Mouse (Mus musculus): ENCODE results near the gene Hnrnph2.

The Hnrnph2 gene

GRCm38 (mm10) chrX:134612285-134612959, 11.4 kb downstream of the Hnrnph2 start:
- peak; percentile 89 for DNase-seq (ENCODE audit: low read depth, low spot score)

DNA sequence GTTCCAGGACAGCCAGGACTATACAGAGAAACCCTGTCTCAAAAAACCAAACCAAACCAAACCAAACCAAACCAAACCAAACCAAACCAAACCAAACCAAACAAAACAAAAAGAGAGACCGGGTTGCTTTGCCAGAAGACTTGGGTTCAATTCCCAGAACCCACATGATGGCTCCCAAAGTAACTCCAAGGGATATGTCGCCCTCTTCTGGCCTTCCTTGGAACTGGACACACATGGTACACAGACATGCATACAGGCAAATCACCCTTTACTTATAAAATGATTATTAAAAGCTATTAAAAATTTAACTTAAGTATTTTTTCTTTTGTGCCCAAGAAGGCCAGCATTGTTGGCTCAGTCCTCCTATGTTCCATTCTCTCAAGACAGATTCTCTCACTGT, 13.3 kb downstream of the Hnrnph2 start:
- peak; percentile 72 for DNase-seq (ENCODE audit: low read depth, low spot score)

DNA sequence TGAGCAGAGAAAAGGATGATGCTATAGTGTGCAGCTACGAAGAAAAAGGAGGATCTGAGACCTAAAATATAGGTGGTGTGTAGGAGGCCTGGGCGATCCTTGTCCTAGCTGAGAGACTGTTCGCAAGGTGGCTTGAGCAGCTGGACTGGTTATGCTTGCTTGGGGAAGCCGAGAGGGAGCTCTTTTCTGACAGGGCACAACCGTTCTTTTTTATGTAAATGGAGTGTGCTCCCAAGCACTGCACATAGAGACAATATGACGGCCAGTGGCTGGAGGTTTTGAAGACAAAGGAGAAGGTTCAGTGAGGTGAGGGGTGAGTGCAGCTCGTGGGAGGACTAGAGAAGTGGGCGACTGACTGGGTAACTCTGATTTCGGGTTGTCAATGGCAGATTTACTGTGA, 18.7 kb downstream of the Hnrnph2 start:
- DNase-seq (ENCODE audit: low read depth, low spot score), result peak; percentile 24

DNA sequence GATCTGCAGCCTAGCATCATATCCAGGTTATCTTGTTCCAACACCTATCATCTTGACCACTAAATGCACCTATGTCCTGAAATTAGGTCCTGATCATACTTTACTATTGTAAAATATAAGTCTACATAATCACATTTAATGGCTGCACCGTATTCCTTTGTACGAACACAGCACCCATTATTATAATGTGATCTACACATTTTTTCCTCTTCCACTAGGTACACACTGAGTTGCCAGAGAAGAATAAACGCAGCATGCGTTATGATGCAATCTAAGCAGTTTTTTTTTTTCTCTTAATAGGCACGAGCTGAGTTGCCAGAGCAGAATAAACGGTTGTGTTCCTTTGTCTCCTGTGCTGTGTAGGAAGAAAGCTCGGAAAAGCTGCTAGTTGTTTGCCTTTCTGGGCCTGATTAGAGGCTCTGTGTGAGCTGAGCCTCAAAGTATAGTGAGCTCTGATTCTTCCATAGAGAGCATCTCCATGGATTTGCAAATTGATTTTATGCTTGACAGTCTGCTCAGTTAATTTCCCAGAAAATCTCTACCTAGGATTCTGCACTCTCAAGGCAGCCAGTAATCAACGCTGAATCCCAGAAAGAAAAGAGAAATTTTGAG, 19.4 kb downstream of the Hnrnph2 start:
- DNase-seq (ENCODE audit: low read depth, low spot score), result no peak

DNA sequence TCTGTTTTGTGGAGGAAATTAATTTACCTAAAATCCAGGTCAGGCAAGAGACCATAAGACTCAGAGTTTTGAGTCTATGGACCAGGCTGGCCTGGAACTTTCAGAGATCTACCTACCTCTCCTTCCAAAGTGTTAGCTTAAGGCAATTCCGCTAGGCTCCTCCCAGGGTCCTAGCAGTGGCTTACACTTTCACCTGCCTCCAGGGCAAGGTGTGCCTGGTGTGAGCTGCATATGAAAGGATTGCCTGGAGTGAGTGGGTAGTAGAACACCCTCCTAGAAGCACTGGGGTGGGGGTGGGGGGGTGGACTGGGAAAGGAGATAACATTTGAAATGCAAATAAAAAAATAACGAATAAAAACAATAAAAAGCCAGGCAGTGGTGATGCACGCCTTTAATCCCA, 20.7 kb downstream of the Hnrnph2 start:
- peak; percentile 86 for DNase-seq (ENCODE audit: low read depth, low spot score)

- no peak for DNase-seq (ENCODE audit: low read depth, low spot score)
Observed at GRCm38 (mm10) chrX:134623350-134623749, 22.4 kb downstream of the Hnrnph2 start.

- DNase-seq (ENCODE audit: low read depth, low spot score), result no peak
Observed at GRCm38 (mm10) chrX:134628200-134628599, 27.2 kb downstream of the Hnrnph2 start.

- DNase-seq (ENCODE audit: low read depth, low spot score), result no peak
Observed at GRCm38 (mm10) chrX:134632710-134633109, 31.7 kb downstream of the Hnrnph2 start.

GRCm38 (mm10) chrX:134635111-134635510, 34.1 kb downstream of the Hnrnph2 start:
- DNase-seq (ENCODE audit: low read depth, low spot score), result peak; percentile 59

GRCm38 (mm10) chrX:134635860-134636259, 34.9 kb downstream of the Hnrnph2 start:
- DNase-seq (ENCODE audit: low read depth, low spot score), result no peak

DNA sequence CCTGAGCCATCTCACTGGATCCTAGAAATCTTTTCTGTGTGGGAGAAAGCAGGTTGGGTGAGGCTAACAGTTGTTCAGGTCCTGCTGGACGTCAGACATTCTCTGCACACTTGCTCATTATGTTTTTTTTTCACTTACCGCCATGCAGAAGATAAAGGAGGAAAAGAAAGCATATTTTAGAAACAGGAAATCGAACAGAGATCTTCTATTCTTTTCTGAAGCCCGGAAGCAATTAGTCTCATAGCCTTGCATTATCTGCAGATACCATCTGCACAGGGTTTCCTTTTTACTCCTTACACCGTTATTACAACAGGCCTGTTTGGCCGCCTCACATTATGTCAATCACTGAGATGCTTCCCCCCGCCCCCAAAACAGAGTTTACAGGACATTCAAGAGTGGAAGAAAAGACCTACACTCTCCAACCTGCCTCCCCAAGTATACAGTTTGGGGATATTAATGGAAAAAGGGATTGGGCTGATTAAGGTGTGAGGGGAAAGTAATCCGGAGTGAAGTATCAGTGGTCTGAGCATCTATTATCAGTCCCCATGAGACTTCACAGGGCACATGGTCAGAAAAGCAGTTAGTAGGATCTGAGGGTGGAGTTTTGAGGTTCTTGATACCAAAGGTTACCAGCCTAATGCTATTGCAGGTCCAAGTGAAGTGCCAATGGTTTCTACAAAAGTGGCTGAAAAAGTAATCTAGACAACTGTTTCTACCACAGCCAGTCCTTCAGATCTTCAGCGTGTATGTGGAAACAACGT, 40.2 kb downstream of the Hnrnph2 start:
- no peak for DNase-seq (ENCODE audit: low read depth, low spot score)

- DNase-seq (ENCODE audit: low read depth, low spot score), result no peak
Observed at GRCm38 (mm10) chrX:134646338-134646737, 45.4 kb downstream of the Hnrnph2 start.

- DNase-seq (ENCODE audit: low read depth, low spot score), result no peak
Observed at GRCm38 (mm10) chrX:134647421-134647820, 46.4 kb downstream of the Hnrnph2 start.

DNA sequence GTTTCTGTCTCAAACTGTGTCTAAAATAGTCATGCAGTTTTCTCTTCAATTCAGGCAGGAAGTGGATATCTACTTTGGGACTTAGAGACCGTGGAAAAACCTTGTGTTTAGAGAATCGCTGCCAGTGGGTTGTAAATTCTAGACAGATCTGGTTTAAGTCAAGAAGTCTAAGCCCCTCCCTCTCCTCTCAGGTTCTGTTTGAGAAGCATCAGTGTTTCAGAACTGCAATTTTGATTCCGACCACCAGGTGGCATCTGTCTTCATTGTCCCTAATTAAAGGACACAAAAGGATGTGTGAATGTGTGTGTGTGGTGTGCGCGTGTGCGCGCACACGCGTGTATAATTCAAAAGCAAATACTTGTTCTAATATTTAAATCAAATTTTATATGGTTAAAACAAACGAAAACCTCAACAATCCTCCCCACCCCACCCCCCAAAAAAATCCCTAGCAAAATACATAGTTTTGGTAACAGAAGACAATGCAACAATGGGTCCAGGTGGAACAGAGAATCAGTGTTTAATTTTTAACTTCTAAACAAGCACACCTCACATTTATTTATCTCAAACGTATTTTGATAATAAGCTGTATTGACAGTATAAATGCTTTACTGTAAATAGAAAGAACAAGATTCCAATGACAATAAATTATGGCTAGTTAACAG, 47.2 kb downstream of the Hnrnph2 start:
- DNase-seq (ENCODE audit: low read depth, low spot score), result peak; percentile 85

GRCm38 (mm10) chrX:134652061-134652460, 51.1 kb downstream of the Hnrnph2 start:
- DNase-seq (ENCODE audit: low read depth, low spot score), result no peak
